Mouse (Mus musculus) kidney, embryonic 16.5 days (tissue): ENCODE data around the gene Rbfox2. TPM values are rescaled to one million over a fixed set of nuclear protein-coding genes. Genes with fewer than 3 reads are reported as not detected.
A peak's percentile ranks its signal among the peaks of the same experiment; 100 is the strongest.

ENCODE experiments used
- ATAC-seq: fragments of 200-750 bp; cut with Nextera tagmentation; 2 replicates; pipeline ENCODE4 v1.8.0; 2017; ENCODE audit warnings: moderate TSS enrichment; ENCODE audit not compliant: low FRiP score, low TSS enrichment
- H3K27ac ChIP-seq: fragments of 300-500 bp; sonication (generic); 2 replicates; pipeline ENCODE4 v1.5.1; 2014; ENCODE audit warnings: low read length
- H3K27me3 ChIP-seq: fragments of 300-500 bp; sonication (generic); 2 replicates; pipeline ENCODE4 v1.6.1; 2014; ENCODE audit warnings: low read length, control low read depth, mixed read lengths; ENCODE audit not compliant: insufficient read depth
- H3K36me3 ChIP-seq: fragments of 300-500 bp; sonication (generic); 2 replicates; pipeline ENCODE4 v1.6.1; 2014; ENCODE audit warnings: low read length, control low read depth, mixed read lengths; ENCODE audit not compliant: insufficient read depth
- H3K4me1 ChIP-seq: fragments of 300-500 bp; sonication (generic); 2 replicates; pipeline ENCODE4 v1.6.1; 2014; ENCODE audit warnings: low read length, control low read depth, mixed read lengths; ENCODE audit not compliant: insufficient read depth
- H3K4me2 ChIP-seq: fragments of 300-500 bp; sonication (generic); replicated peaks from 2 replicates; pipeline ENCODE4 v1.6.1; 2014; ENCODE audit warnings: low read depth, low read length
- H3K4me3 ChIP-seq: fragments of 300-500 bp; sonication (generic); 2 replicates; pipeline ENCODE4 v1.5.1; 2014; ENCODE audit warnings: mild to moderate bottlenecking, low read length
- H3K9ac ChIP-seq: fragments of 300-500 bp; sonication (generic); replicated peaks from 2 replicates; pipeline ENCODE4 v1.6.1; 2014; ENCODE audit warnings: low read length
- H3K9me3 ChIP-seq: fragments of 300-500 bp; sonication (generic); 2 replicates; pipeline ENCODE4 v1.6.1; 2016; ENCODE audit warnings: low read length, control low read depth
- WGBS: fragments of 180-500 bp; shearing (Covaris S2); extraction: QIAGEN DNeasy Blood & Tissue Kit; methylation state at CpG from one replicate; pipeline ENCODE4 v1.1.7; 2014; 5-methylcytosine and 5-hydroxymethylcytosine counted together
- polyA plus RNA-seq: library from polyadenylated mRNA; unstranded; fragments of >200 nt; fragmentation: Nextera tagmentation; extraction: Ambion mirVana; gene quantifications from 2 replicates; pipeline ENCODE4 v1.2.1, GENCODE M21; 2015

Rbfox2 gene
- polyA plus RNA-seq, 1 experiment from 2014 or later = 49.1 TPM

DNA sequence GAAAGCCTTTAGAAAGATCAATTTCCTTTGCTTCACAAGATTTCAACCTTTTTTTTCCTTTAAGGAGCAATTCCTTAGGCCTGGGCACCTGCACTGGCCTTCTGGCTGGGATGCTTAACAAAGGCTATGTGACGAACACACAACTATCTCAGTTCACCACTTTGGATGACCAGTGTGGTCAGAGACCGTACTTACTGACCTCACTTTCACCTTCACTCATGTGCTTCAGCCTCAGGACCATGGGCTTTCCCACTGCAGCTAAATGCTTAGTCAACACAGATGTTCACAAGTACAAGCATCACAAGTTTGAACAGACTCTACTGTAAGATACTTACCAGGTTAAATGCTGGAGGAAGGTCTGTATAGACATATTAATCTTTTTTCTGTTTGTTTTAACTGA, 194.4 kb downstream of the Rbfox2 start:
- no peak overlapping the region for H3K27ac ChIP-seq
- H3K4me1 ChIP-seq = peaks cover 3% of the 10 kb centered on the region; the same call in 1 of the 2 replicates
- no peaks in the 10 kb centered on the region for H3K27me3 ChIP-seq
- peaks cover 27% of the 10 kb centered on the region; the same call in 1 of the 2 replicates for H3K36me3 ChIP-seq
- H3K9me3 ChIP-seq = no peaks in the 10 kb centered on the region
- 86% methylated on average over 2 of the region's 2 CpGs for WGBS
- no peak overlapping the region for H3K4me2 ChIP-seq
- no peak for ATAC-seq
- H3K4me3 ChIP-seq = no peak overlapping the region
- H3K9ac ChIP-seq = no peak overlapping the region

DNA sequence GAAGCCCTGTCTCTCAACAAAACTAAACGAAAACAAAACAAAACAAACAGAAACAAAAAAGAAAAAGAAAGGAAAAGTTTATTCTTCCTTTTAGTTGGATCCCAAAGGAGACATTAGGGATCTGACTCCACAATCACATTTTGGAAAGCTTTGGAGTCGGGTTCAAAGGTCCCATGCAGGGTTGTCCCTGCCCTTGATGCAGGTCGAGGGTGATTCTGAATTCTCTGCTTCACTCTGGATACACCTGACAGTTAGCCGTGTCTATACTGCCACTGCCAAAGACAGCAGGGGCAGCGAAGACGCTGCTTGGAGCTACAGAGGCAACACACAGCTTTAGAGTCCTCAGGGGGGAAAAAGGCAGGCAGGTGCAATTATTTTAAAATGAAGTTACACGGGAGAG, 194.9 kb downstream of the Rbfox2 start:
- 78% methylated on average over 7 of the region's 7 CpGs for WGBS
- Histone ChIP-seq H3K36me3 (peaks cover 27% of the 10 kb centered on the region; the same call in 1 of the 2 replicates), H3K4me3 (no peak overlapping the region), H3K27ac (no peak overlapping the region), H3K9me3 (no peaks in the 10 kb centered on the region), H3K4me1 (peaks cover 3% of the 10 kb centered on the region; the same call in 1 of the 2 replicates), H3K9ac (no peak overlapping the region), H3K27me3 (no peaks in the 10 kb centered on the region), H3K4me2 (no peak overlapping the region)
- no peak for ATAC-seq

DNA sequence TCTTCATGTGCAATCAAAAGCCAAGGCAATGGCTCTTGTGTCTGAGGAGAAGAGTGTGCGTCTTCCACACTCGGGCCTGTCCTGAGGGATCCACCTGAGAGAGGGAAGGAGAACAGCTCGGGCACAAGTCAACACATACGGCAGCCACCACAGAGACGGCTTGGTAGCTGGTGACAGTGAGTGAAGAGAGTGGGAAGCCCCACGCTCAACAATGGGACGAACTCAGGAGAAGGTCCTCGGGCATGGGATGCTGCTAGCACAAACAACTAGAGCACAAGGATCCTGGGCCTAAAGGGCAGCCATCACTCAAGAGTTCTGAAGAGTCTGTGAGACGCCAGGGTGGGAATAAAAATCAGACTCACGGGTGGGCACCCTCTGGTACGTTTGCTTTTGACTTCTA, 196.4 kb downstream of the Rbfox2 start:
- no peak overlapping the region for H3K4me3 ChIP-seq
- ATAC-seq = no peak
- peaks cover 20% of the 10 kb centered on the region; the same call in 1 of the 2 replicates for H3K36me3 ChIP-seq
- H3K9ac ChIP-seq = no peak overlapping the region
- H3K9me3 ChIP-seq = no peaks in the 10 kb centered on the region
- no peak overlapping the region for H3K27ac ChIP-seq
- H3K4me1 ChIP-seq = peaks cover 3% of the 10 kb centered on the region; the same call in 1 of the 2 replicates
- H3K27me3 ChIP-seq = no peaks in the 10 kb centered on the region
- no peak overlapping the region for H3K4me2 ChIP-seq
- 83% methylated on average over 11 of the region's 11 CpGs for WGBS

DNA sequence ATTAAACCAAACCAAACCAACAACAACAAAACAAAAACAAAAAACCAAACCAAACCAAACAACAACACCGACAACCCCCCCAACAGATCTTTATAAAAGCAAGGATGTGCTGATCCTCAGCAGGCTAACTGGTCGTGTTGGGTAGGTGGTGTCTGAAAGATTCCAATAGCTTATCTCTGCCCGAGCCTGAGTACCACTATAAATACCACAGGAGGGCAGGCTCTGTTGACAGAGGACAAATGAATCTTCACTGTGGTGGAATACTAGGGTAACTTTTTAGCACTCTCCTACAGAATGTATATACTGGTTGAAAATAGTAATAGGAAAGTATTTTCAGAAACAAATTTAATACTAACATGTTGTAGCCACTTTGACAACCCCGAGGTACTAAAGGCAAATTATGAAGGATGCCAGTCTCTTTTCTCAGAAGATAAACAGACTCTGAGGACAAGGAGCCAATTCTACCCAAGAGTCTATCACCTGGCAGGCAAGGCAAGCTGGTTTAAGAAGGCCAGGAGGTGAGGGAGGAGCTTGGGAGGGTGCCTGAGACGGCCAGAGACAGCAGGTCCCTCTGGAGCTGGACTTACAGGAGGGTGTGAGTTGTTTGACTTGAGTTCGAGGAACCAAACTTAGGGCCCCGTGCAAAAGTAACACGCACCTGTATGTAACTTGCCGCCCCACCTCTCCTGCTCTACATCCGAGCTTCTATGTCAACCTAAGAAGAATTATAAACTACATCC, 199.5 kb downstream of the Rbfox2 start:
- H3K36me3 ChIP-seq = peaks cover 17% of the 10 kb centered on the region
- no peak for ATAC-seq
- H3K27me3 ChIP-seq = no peaks in the 10 kb centered on the region
- H3K9ac ChIP-seq = no peak overlapping the region
- H3K4me3 ChIP-seq = no peak overlapping the region
- H3K27ac ChIP-seq = no peak overlapping the region
- H3K4me2 ChIP-seq = no peak overlapping the region
- H3K4me1 ChIP-seq = 0 out of 2 replicates have a peak, but pooled peaks cover 5% of the 10 kb centered on the region
- 84% methylated on average over 10 of the region's 10 CpGs for WGBS
- no peaks in the 10 kb centered on the region for H3K9me3 ChIP-seq

DNA sequence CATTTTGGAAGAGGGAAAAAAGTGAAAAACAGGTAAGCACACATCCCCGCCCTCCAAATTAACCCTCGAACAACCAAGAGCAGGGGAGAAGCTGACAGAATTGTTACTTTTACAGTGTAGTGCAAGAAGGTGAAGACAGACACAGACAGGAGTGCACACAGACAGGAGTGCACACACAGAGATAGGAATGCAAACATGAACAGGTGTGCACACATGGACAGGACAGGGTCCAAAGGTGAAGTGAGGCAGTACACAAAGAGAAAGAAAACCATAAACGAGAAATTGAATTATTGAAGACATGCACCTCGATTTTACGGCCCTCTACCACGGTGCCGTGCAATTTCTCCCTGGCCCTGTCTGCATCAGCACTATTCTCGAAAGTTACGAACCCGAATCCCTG, 201.5 kb downstream of the Rbfox2 start:
- peaks cover 20% of the 10 kb centered on the region for H3K36me3 ChIP-seq
- H3K27me3 ChIP-seq = no peaks in the 10 kb centered on the region
- H3K4me2 ChIP-seq = no peak overlapping the region
- H3K27ac ChIP-seq = no peak overlapping the region
- no peak overlapping the region for H3K4me3 ChIP-seq
- no peaks in the 10 kb centered on the region for H3K9me3 ChIP-seq
- H3K9ac ChIP-seq = no peak overlapping the region
- 80% methylated on average over 10 of the region's 10 CpGs for WGBS
- H3K4me1 ChIP-seq = 0 out of 2 replicates have a peak, but pooled peaks cover 5% of the 10 kb centered on the region
- ATAC-seq = no peak

DNA sequence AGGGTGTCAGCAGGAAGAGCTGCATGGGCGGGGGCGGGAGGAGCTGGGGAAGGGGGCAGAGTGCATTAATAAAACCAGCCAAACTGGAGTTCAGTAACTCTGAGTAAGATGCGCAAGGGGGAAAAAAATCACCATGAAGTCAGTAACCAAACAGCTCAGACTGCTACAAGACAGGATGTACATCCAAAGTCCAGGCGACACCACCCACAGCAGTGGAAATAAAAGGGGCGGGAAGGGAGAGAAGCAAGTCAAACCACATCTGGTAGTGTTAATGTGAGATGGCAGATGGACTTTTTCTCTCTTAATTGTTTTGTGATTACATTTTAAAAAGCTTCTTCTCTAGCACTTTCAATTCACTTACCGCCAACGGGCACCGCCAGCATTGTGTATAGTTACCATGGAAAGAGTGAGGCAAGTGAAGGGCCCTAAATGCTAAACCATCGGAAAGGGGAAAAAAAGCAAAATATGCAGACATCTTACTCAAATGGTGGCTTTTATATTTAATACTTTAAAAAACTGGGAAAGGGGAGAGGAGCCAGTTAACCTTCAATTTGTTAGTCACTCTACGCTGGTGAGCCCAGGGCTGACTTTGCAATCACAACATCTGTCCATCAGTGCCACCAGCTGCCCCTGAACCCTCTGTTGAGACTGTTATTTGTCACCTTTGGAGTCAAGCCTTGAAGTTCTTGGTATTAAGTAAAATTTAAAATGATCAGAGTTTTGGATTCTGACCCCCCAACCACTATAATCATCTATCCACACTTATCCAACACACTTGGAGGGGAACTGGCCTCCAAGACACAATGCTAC, 202.2 kb downstream of the Rbfox2 start:
- no peak overlapping the region for H3K4me3 ChIP-seq
- no peaks in the 10 kb centered on the region for H3K9me3 ChIP-seq
- H3K27ac ChIP-seq = 0 out of 2 replicates have a peak overlapping the region, but pooled peaks have one; percentile 13
- peaks cover 19% of the 10 kb centered on the region for H3K36me3 ChIP-seq
- 77% methylated on average over 10 of the region's 10 CpGs for WGBS
- H3K4me1 ChIP-seq = 0 out of 2 replicates have a peak, but pooled peaks cover 5% of the 10 kb centered on the region
- H3K9ac ChIP-seq = no peak overlapping the region
- ATAC-seq = no peak
- H3K27me3 ChIP-seq = no peaks in the 10 kb centered on the region
- no peak overlapping the region for H3K4me2 ChIP-seq

DNA sequence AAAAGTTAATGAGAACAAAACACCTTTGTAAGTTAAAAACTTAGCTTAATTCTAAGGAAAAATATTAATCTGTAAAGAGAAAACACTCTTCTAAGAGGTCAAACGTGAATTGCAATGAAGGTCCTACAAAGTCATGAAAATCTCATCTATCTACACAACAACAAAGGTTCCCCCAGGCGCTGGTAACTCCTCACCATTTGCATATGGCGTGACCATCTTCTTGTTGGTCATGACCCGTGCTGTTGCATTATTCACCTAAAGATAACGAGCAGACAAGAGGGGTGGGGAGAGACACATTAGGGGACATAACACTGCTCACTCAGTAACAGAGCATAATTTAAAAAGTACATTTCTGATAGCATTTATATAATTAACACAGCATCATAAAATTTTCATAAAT, 204.1 kb downstream of the Rbfox2 start:
- Histone ChIP-seq H3K36me3 (peaks cover 24% of the 10 kb centered on the region), H3K9me3 (no peaks in the 10 kb centered on the region), H3K4me2 (no peak overlapping the region), H3K27ac (no peak overlapping the region), H3K9ac (no peak overlapping the region), H3K4me1 (0 out of 2 replicates have a peak, but pooled peaks cover 5% of the 10 kb centered on the region), H3K27me3 (no peaks in the 10 kb centered on the region), H3K4me3 (no peak overlapping the region)
- WGBS = 88% methylated on average over 5 of the region's 5 CpGs
- ATAC-seq = no peak

DNA sequence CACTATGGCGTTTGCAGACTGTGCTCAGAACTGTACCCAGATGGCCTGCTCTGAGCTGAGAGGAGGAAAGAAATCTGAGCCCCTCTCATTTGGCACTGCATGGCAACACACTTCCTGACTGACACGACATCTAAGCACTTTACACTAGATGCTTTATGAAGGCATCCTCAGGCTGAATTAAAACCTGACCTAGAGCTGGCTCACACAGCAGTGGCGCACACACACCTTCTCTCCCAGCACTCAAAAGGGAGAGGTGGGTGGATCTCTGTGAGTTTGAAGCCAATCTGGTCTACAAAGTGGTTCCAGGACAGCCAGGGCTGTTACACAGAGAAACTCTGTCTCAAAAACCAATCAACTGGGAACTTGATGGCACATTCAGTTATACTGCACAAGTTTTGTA, 207.0 kb downstream of the Rbfox2 start:
- 44% methylated on average over 3 of the region's 3 CpGs for WGBS
- no peak overlapping the region for H3K27ac ChIP-seq
- H3K36me3 ChIP-seq = peaks cover 35% of the 10 kb centered on the region

DNA sequence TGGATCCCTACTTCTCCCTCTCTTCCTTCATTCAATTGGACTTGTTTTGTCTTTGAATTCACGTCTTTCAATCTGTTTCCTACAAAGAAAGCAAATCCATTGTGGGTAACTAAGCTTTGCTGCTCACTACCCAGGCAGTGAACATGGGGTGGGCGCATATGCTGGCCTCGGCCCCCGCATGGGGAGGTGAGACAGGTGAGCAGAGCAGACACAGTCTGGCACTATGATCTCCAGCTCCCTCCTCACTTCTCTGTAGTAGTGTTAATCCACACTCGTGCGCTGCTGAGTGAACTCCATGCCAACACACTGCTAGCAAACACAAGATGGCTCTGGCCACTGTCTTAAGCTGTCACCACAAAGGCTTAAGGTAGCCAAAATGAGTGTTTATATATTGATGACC, 209.4 kb downstream of the Rbfox2 start:
- no peak for ATAC-seq
- WGBS = 93% methylated on average over 6 of the region's 6 CpGs
- no peaks in the 10 kb centered on the region for H3K9me3 ChIP-seq
- no peak overlapping the region for H3K27ac ChIP-seq
- H3K9ac ChIP-seq = no peak overlapping the region
- H3K4me3 ChIP-seq = no peak overlapping the region
- no peak overlapping the region for H3K4me2 ChIP-seq
- H3K27me3 ChIP-seq = no peaks in the 10 kb centered on the region
- H3K36me3 ChIP-seq = peaks cover 44% of the 10 kb centered on the region
- H3K4me1 ChIP-seq = no peaks in the 10 kb centered on the region

More for the DNA sequence above, 207.0 kb downstream of the Rbfox2 start:
- no peaks in the 10 kb centered on the region for H3K9me3 ChIP-seq
- H3K4me2 ChIP-seq = no peak overlapping the region
- H3K4me1 ChIP-seq = 0 out of 2 replicates have a peak, but pooled peaks cover 5% of the 10 kb centered on the region
- no peak overlapping the region for H3K4me3 ChIP-seq
- no peak for ATAC-seq
- H3K27me3 ChIP-seq = no peaks in the 10 kb centered on the region
- H3K9ac ChIP-seq = no peak overlapping the region
